Mouse (Mus musculus) midbrain, embryonic 16.5 days (tissue): Measurements from ENCODE around the gene Cep78. TPM values are rescaled to one million over a fixed set of nuclear protein-coding genes. Genes with fewer than 3 reads are reported as not detected.
A peak's percentile ranks its signal among the peaks of the same experiment; 100 is the strongest.
"Not testable (repeated sequence)": the region's sequence is repeated elsewhere in the genome, so short reads cannot be mapped to it uniquely, and the experiment has no call there.

Experiments used
- ATAC-seq: fragments of 200-750 bp; cut with Nextera tagmentation; 2 replicates; pipeline ENCODE4 v1.8.0; 2017; ENCODE audit warnings: moderate TSS enrichment
- H3K27ac ChIP-seq: fragments of 300-500 bp; sonication (generic); 2 replicates; pipeline ENCODE4 v1.5.1; 2014; ENCODE audit warnings: mild to moderate bottlenecking, low read length, mixed read lengths
- H3K27me3 ChIP-seq: fragments of 300-500 bp; sonication (generic); 2 replicates; pipeline ENCODE4 v1.6.1; 2014; ENCODE audit warnings: low read depth, low read length, mixed read lengths; ENCODE audit not compliant: control insufficient read depth, insufficient read depth
- H3K36me3 ChIP-seq: fragments of 300-500 bp; sonication (generic); 2 replicates; pipeline ENCODE4 v1.6.1; 2014; ENCODE audit warnings: mild to moderate bottlenecking, low read length, moderate library complexity, mixed read lengths; ENCODE audit not compliant: control insufficient read depth, insufficient read depth
- H3K4me1 ChIP-seq: fragments of 300-500 bp; sonication (generic); 2 replicates; pipeline ENCODE4 v1.6.1; 2014; ENCODE audit warnings: mild to moderate bottlenecking, low read length, mixed read lengths; ENCODE audit not compliant: control insufficient read depth, insufficient read depth
- H3K4me2 ChIP-seq: fragments of 300-500 bp; sonication (generic); 2 replicates; pipeline ENCODE4 v1.6.1; 2014; ENCODE audit warnings: mild to moderate bottlenecking, low read length, mixed read lengths
- H3K4me3 ChIP-seq: fragments of 300-500 bp; sonication (generic); 2 replicates; pipeline ENCODE4 v1.5.1; 2014; ENCODE audit warnings: low read depth, mild to moderate bottlenecking, low read length, moderate library complexity, mixed read lengths
- H3K9ac ChIP-seq: fragments of 300-500 bp; sonication (generic); 2 replicates; pipeline ENCODE4 v1.6.1; 2014; ENCODE audit warnings: low read depth, low read length, mixed read lengths
- H3K9me3 ChIP-seq: fragments of 300-500 bp; sonication (generic); replicated peaks from 2 replicates; pipeline ENCODE4 v1.6.1; 2014; ENCODE audit warnings: mild to moderate bottlenecking, low read length, mixed read lengths; ENCODE audit not compliant: control insufficient read depth, poor library complexity, severe bottlenecking
- WGBS: fragments of 180-500 bp; shearing (Covaris S2); extraction: QIAGEN DNeasy Blood & Tissue Kit; methylation state at CpG from one replicate; pipeline ENCODE4 v1.1.7; 2014; 5-methylcytosine and 5-hydroxymethylcytosine counted together
- polyA plus RNA-seq: library from polyadenylated mRNA; unstranded; fragments of >200 nt; fragmentation: Nextera tagmentation; extraction: Ambion mirVana; gene quantifications from 2 replicates; pipeline ENCODE4 v1.2.1, GENCODE M21; 2015

Cep78 gene
- polyA plus RNA-seq: 29.9 and 31.9 TPM in 2 replicates

- H3K9me3 ChIP-seq: no peaks in the 10 kb centered on the region
- peak; percentile 94 for ATAC-seq
- peak within 1 kb of the TSS; percentile 94 for H3K4me3 ChIP-seq
- peaks cover 19% of the 10 kb centered on the region for H3K4me1 ChIP-seq
- peak within 1 kb of the TSS; percentile 93 for H3K27ac ChIP-seq
- H3K9ac ChIP-seq: peak within 1 kb of the TSS; percentile 82
- H3K27me3 ChIP-seq: no peaks in the 10 kb centered on the region
- H3K4me2 ChIP-seq: peak within 1 kb of the TSS; percentile 79
- no peaks in the 10 kb centered on the region for H3K36me3 ChIP-seq
- WGBS: under 1% methylated on average over 88 of the region's 88 CpGs
Observed at GRCm38 (mm10) chr19:15984449-15985171, at the start of gene Cep78. Gene Cep78 (minus strand): TSS chr19:15984989.

- WGBS: 97% methylated on average over 4 of the region's 4 CpGs
- H3K36me3 ChIP-seq: no peaks in the 10 kb centered on the region
- no peak overlapping the region for H3K27ac ChIP-seq
- H3K4me1 ChIP-seq: no peaks in the 10 kb centered on the region
- ATAC-seq: no peak
- no peaks in the 10 kb centered on the region; the same call in 1 of the 2 replicates for H3K9me3 ChIP-seq
- no peak overlapping the region for H3K4me2 ChIP-seq
- H3K9ac ChIP-seq: no peak overlapping the region
- H3K27me3 ChIP-seq: no peaks in the 10 kb centered on the region
- H3K4me3 ChIP-seq: no peak overlapping the region
Observed at GRCm38 (mm10) chr19:16031276-16031675, 46.5 kb upstream of the Cep78 start.

- H3K27ac ChIP-seq, H3K27me3 ChIP-seq, H3K36me3 ChIP-seq, H3K4me3 ChIP-seq, H3K9me3 ChIP-seq, H3K4me1 ChIP-seq, H3K9ac ChIP-seq: not testable (repeated sequence)
- H3K4me2 ChIP-seq: peak overlapping the region; percentile 3; the same call in 1 of the 2 replicates
- 34% methylated on average over 7 of the region's 9 CpGs for WGBS
- ATAC-seq: peak; percentile 56
Observed at GRCm38 (mm10) chr19:16029253-16029771, 44.5 kb upstream of the Cep78 start.

GRCm38 (mm10) chr19:16028746-16029252 is 44.0 kb upstream of the Cep78 start:
- Histone ChIP-seq H3K36me3 (no peaks in the 10 kb centered on the region), H3K9me3 (no peaks in the 10 kb centered on the region; the same call in 1 of the 2 replicates), H3K4me1 (no peaks in the 10 kb centered on the region), H3K27me3 (no peaks in the 10 kb centered on the region), H3K4me2 (peak overlapping the region; percentile 3; the same call in 1 of the 2 replicates), H3K9ac (no peak overlapping the region), H3K4me3 (no peak overlapping the region), H3K27ac (no peak overlapping the region)
- no peak; the same call in 1 of the 2 replicates for ATAC-seq
- 69% methylated on average over 5 of the region's 5 CpGs for WGBS

GRCm38 (mm10) chr19:16027876-16028670 is 43.3 kb upstream of the Cep78 start:
- no peak for ATAC-seq
- Histone ChIP-seq H3K9me3 (no peaks in the 10 kb centered on the region; the same call in 1 of the 2 replicates), H3K4me2 (no peak overlapping the region), H3K9ac (no peak overlapping the region), H3K4me3 (no peak overlapping the region), H3K36me3 (no peaks in the 10 kb centered on the region), H3K4me1 (no peaks in the 10 kb centered on the region), H3K27ac (no peak overlapping the region), H3K27me3 (no peaks in the 10 kb centered on the region)
- WGBS: 85% methylated on average over 15 of the region's 15 CpGs

- Histone ChIP-seq H3K4me1 (no peaks in the 10 kb centered on the region), H3K4me2 (no peak overlapping the region), H3K4me3 (no peak overlapping the region), H3K9ac (no peak overlapping the region), H3K27me3 (no peaks in the 10 kb centered on the region), H3K27ac (no peak overlapping the region), H3K9me3 (no peaks in the 10 kb centered on the region; the same call in 1 of the 2 replicates), H3K36me3 (no peaks in the 10 kb centered on the region)
- 96% methylated on average over 5 of the region's 5 CpGs for WGBS
- no peak for ATAC-seq
Observed at GRCm38 (mm10) chr19:16026276-16026675, 41.5 kb upstream of the Cep78 start.

GRCm38 (mm10) chr19:16022178-16022577 is 37.4 kb upstream of the Cep78 start:
- 76% methylated on average over 10 of the region's 10 CpGs for WGBS
- ATAC-seq: no peak

GRCm38 (mm10) chr19:16016171-16016570 is 31.4 kb upstream of the Cep78 start:
- Histone ChIP-seq H3K4me2 (no peak overlapping the region), H3K36me3 (no peaks in the 10 kb centered on the region), H3K9me3 (no peaks in the 10 kb centered on the region), H3K4me3 (no peak overlapping the region), H3K9ac (no peak overlapping the region), H3K4me1 (no peaks in the 10 kb centered on the region), H3K27me3 (no peaks in the 10 kb centered on the region), H3K27ac (no peak overlapping the region)
- WGBS: 56% methylated on average over 1 of the region's 1 CpGs
- ATAC-seq: no peak

More at GRCm38 (mm10) chr19:16022178-16022577, 37.4 kb upstream of the Cep78 start:
- Histone ChIP-seq H3K36me3 (no peaks in the 10 kb centered on the region), H3K9me3 (no peaks in the 10 kb centered on the region; the same call in 1 of the 2 replicates), H3K9ac (no peak overlapping the region), H3K27ac (no peak overlapping the region), H3K4me2 (no peak overlapping the region), H3K4me3 (no peak overlapping the region), H3K27me3 (no peaks in the 10 kb centered on the region), H3K4me1 (no peaks in the 10 kb centered on the region)
